Mouse (Mus musculus) testis, adult 2 months (tissue): ENCODE data around the gene Unc119b.

Experiments used
- CTCF ChIP-seq: fragments of 200-500 bp; IDR thresholded peaks from 2 replicates; pipeline ENCODE4 v1.5.1; 2012; ENCODE audit warnings: low read depth, mild to moderate bottlenecking, inconsistent platforms, low read length, moderate library complexity; ENCODE audit not compliant: control insufficient read depth, insufficient read depth, insufficient replicate concordance
- POLR2A ChIP-seq: fragments of 200-500 bp; IDR thresholded peaks from 2 replicates; pipeline ENCODE4 v1.6.1; 2012; ENCODE audit warnings: low read depth, mild to moderate bottlenecking, inconsistent platforms, low read length, moderate library complexity; ENCODE audit not compliant: control insufficient read depth

GRCm38 (mm10) chr5:115159165-115159564 lies 24.4 kb upstream of the Unc119b start:
- TF ChIP-seq CTCF (no peak), POLR2A (no peak)
